Mouse (Mus musculus) E14TG2a.4 (cell line): ENCODE data around the gene Tymp.

ENCODE experiments used
- CTCF ChIP-seq: conservative IDR thresholded peaks from 2 replicates; pipeline ENCODE4 v1.5.1; 2014; ENCODE audit warnings: low read length
- NANOG ChIP-seq: IDR thresholded peaks from 2 replicates; pipeline ENCODE4 v1.6.1; 2014; ENCODE audit warnings: borderline replicate concordance, low read length, mixed read lengths
- POU5F1 ChIP-seq: IDR thresholded peaks from 2 replicates; pipeline ENCODE4 v1.6.1; 2014; ENCODE audit warnings: low read length, borderline replicate concordance

- TF ChIP-seq CTCF, result no peak
- TF ChIP-seq NANOG, result no peak
- no peak for TF ChIP-seq POU5F1
Measured at GRCm38 (mm10) chr15:89372068-89372467, 4.8 kb downstream of the Tymp start.
